Mouse (Mus musculus): ENCODE measurements around the gene Cep295. TPM values are rescaled to one million over a fixed set of nuclear protein-coding genes. Genes with fewer than 3 reads are reported as not detected.

The Cep295 gene
- polyA plus RNA-seq, 1 experiment from 2014 or later, result 24.8 TPM

DNA sequence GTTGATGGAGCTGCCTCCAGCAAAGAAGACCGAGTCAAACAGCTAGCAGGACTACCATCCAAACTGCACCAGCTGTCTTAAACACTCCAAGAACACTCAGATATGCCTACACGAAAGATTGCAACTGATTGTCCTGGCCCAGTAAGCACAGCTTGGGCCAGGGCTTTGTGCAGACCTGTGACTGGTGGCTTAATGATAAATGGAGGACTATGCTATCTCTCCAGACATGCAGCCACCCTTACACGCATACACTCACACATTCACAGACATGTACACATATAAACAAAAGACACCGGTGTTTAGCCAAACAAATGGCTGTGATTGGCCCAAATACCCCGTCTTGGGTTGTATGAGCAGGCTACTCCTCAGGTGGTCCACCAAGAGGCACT lies 77.1 kb downstream of the Cep295 start:
- DNase-seq (ENCODE audit: low spot score) (no peak), ATAC-seq (ENCODE audit: low FRiP score) (peak; percentile 18)
- 0 out of 2 replicates have a peak, but pooled peaks cover 3% of the 10 kb centered on the region for H3K4me1 ChIP-seq (replicated peaks; ENCODE audit: control insufficient read depth, insufficient read depth, low read length)
- H3K9ac ChIP-seq (ENCODE audit: low read depth, low read length), result peak overlapping the region; percentile 97
- H3K27me3 ChIP-seq (ENCODE audit: control insufficient read depth, insufficient read depth, low read length), result no peaks in the 10 kb centered on the region
- 51% methylated on average over 5 of the region's 5 CpGs for WGBS
- peak overlapping the region; percentile 97 for H3K4me3 ChIP-seq (ENCODE audit: low read depth, low read length)
- no peaks in the 10 kb centered on the region for H3K36me3 ChIP-seq (ENCODE audit: control insufficient read depth, insufficient read depth, low read length)
- H3K4me2 ChIP-seq (replicated peaks; ENCODE audit: low read depth, low read length), result peak overlapping the region; percentile 77
- H3K27ac ChIP-seq (ENCODE audit: low read depth, low read length), result no peak overlapping the region
- H3K9me3 ChIP-seq (ENCODE audit: control insufficient read depth, low read length), result no peaks in the 10 kb centered on the region

DNA sequence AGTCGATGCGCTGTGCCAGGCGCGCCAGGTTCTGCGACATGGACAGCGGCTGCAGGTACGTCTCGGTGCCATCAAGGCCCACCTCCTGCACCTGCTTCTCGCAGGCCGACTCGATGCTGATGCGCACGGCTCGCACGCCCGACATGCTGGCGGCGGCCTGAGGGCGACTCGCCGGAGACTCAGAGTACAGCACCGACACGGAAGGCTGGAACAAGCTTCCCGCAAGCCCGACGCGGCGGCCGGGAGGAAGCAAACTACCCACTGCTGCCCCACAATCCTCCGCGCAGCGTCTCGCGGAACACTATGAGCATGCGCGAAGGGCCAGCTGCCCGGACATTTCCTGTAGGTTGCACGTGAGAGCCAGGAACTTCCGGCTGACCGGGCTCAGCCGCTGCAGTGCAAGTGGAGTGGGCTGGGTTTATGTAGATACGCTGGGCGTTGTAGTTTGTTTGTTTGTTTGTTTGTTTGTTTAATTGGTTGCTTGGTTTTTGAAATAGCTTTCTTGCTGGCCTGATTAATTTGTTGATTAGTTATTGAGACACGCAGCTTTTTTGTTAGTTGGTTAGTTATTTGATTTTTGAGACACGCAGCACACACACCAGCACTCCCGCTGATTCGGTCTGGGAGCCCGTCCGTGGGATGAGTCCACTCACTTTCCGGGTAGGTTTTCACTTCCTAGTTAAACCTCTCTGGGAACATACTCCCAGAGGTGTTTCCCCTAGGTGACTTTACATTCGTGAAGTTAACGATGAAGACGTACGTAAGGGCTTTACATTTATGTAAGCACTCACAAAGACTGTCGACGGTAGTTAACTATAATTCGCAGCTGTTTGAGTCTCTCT lies 77.7 kb downstream of the Cep295 start, which contains the start of gene Med17:
Gene Med17 (minus strand): TSS at position 283 of the 842 bp plus-strand sequence.
- 1% methylated on average over 57 of the region's 57 CpGs for WGBS
- DNase-seq (ENCODE audit: low spot score) (peak; percentile 97), ATAC-seq (ENCODE audit: low FRiP score) (peak; percentile 98)
- H3K9ac ChIP-seq (ENCODE audit: low read depth, low read length), result peak within 1 kb of the TSS; percentile 97
- no peaks in the 10 kb centered on the region for H3K9me3 ChIP-seq (ENCODE audit: control insufficient read depth, low read length)
- no peaks in the 10 kb centered on the region for H3K36me3 ChIP-seq (ENCODE audit: control insufficient read depth, insufficient read depth, low read length)
- no peaks in the 10 kb centered on the region for H3K27me3 ChIP-seq (ENCODE audit: control insufficient read depth, insufficient read depth, low read length)
- 0 out of 2 replicates have a peak, but pooled peaks cover 3% of the 10 kb centered on the region for H3K4me1 ChIP-seq (replicated peaks; ENCODE audit: control insufficient read depth, insufficient read depth, low read length)
- peak within 1 kb of the TSS; percentile 97 for H3K4me3 ChIP-seq (ENCODE audit: low read depth, low read length)
- peak within 1 kb of the TSS; percentile 79 for H3K27ac ChIP-seq (ENCODE audit: low read depth, low read length)
- H3K4me2 ChIP-seq (replicated peaks; ENCODE audit: low read depth, low read length), result peak within 1 kb of the TSS; percentile 77

DNA sequence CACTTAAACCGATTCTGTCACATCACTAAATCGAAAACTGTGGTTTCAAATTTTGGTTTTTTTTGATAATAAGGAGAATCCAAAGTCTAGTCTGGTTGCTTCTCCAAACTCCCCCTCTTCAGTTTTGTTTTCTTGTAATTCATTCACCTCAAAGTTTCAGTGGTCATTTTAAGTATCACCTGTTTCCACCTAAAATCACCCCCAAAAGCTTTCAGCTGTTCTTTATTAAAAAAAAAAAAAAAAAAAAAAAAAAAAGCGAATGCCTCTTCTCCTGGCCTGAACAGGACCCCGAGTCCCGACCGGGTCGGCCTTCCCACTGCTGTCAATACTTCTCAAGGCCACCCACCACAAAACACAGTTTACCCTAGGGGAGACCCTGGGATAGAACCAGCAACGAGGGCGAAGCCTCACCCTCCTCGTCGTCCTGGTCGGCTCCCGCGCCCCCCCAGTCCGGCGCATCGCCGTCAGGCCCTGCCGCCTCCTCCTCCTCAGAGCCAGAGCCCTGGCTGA lies 78.4 kb downstream of the Cep295 start:
- Histone ChIP-seq H3K9ac (ENCODE audit: low read depth, low read length) (peak overlapping the region; percentile 97), H3K4me1 (replicated peaks; ENCODE audit: control insufficient read depth, insufficient read depth, low read length) (0 out of 2 replicates have a peak, but pooled peaks cover 3% of the 10 kb centered on the region), H3K36me3 (ENCODE audit: control insufficient read depth, insufficient read depth, low read length) (no peaks in the 10 kb centered on the region), H3K27ac (ENCODE audit: low read depth, low read length) (peak overlapping the region; percentile 79), H3K4me2 (replicated peaks; ENCODE audit: low read depth, low read length) (peak overlapping the region; percentile 42), H3K9me3 (ENCODE audit: control insufficient read depth, low read length) (no peaks in the 10 kb centered on the region), H3K4me3 (ENCODE audit: low read depth, low read length) (peak overlapping the region; percentile 97), H3K27me3 (ENCODE audit: control insufficient read depth, insufficient read depth, low read length) (no peaks in the 10 kb centered on the region)
- DNase-seq (ENCODE audit: low spot score), result no peak
- 10% methylated on average over 19 of the region's 19 CpGs for WGBS
- ATAC-seq (ENCODE audit: low FRiP score), result no peak; the same call in 1 of the 2 replicates

DNA sequence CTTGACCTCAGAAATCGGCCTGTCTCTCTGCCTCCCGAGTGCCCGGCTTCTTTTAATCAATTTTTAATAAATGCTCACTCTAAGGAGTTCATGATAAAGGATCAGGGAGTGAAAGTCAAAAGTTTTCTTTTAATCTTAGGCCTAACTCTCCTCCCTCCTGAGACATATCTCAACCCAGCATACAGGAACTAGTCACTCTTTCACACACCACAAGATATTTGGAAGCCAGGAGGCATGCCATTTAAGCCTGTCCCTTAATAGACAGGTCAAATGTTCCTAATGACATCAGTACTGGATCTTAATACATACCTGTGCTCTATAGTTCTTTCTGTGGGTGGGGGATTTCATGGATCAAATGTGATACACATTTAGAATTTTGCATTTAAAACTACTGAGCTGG lies 79.2 kb downstream of the Cep295 start:
- 93% methylated on average over 3 of the region's 3 CpGs for WGBS
- DNase-seq (ENCODE audit: low spot score) (no peak), ATAC-seq (ENCODE audit: low FRiP score) (no peak)
- Histone ChIP-seq H3K4me2 (replicated peaks; ENCODE audit: low read depth, low read length) (no peak overlapping the region), H3K9ac (ENCODE audit: low read depth, low read length) (no peak overlapping the region), H3K36me3 (ENCODE audit: control insufficient read depth, insufficient read depth, low read length) (0 out of 2 replicates have a peak, but pooled peaks cover 2% of the 10 kb centered on the region), H3K4me1 (replicated peaks; ENCODE audit: control insufficient read depth, insufficient read depth, low read length) (0 out of 2 replicates have a peak, but pooled peaks cover 3% of the 10 kb centered on the region), H3K4me3 (ENCODE audit: low read depth, low read length) (no peak overlapping the region), H3K27me3 (ENCODE audit: control insufficient read depth, insufficient read depth, low read length) (no peaks in the 10 kb centered on the region), H3K9me3 (ENCODE audit: control insufficient read depth, low read length) (no peaks in the 10 kb centered on the region), H3K27ac (ENCODE audit: low read depth, low read length) (no peak overlapping the region)

DNA sequence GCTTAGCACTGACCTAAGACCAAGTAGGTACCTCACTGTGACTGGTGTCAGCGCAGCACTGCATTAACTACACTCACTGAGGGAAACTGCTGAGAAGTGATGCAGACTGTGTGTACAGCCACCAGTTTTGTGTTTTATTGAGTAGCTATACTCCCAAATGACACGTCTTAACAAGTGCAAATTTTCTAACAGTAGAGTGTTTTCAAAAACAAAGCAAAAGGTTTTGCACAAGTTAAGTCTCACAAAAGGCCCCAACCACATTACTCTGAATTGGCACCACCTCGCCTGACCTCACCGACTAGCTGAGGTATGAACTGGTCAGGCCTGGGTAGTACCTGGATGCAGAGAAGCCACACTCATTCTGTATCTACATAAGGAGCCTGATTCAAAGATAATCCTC lies 80.7 kb downstream of the Cep295 start:
- Histone ChIP-seq H3K4me3 (ENCODE audit: low read depth, low read length) (no peak overlapping the region), H3K9me3 (ENCODE audit: control insufficient read depth, low read length) (no peaks in the 10 kb centered on the region), H3K36me3 (ENCODE audit: control insufficient read depth, insufficient read depth, low read length) (peaks cover 7% of the 10 kb centered on the region; the same call in 1 of the 2 replicates), H3K4me2 (replicated peaks; ENCODE audit: low read depth, low read length) (no peak overlapping the region), H3K27ac (ENCODE audit: low read depth, low read length) (no peak overlapping the region), H3K9ac (ENCODE audit: low read depth, low read length) (no peak overlapping the region), H3K4me1 (replicated peaks; ENCODE audit: control insufficient read depth, insufficient read depth, low read length) (0 out of 2 replicates have a peak, but pooled peaks cover 3% of the 10 kb centered on the region), H3K27me3 (ENCODE audit: control insufficient read depth, insufficient read depth, low read length) (no peaks in the 10 kb centered on the region)
- ATAC-seq (ENCODE audit: low FRiP score) (no peak), DNase-seq (ENCODE audit: low spot score) (no peak)
- 95% methylated on average over 4 of the region's 4 CpGs for WGBS

DNA sequence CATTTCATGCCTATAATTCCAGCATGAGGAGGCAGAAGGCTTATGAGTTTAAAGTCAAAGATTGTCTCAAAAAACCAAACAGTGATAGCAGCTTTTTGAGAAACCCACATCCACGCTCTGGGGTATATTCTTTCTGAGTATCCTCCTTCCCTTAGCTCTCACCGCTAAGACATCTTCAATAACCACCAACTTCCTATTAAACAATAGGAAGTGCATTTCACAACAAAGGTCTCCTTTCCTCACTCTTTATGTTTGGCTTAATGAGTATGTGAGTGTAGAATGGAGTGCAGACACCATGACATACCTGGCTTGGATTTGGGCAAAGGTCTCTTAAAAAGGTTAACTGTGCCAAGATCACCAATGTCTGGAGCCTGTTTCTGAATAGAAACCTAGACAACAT lies 83.6 kb downstream of the Cep295 start:
- H3K27ac ChIP-seq (ENCODE audit: low read depth, low read length), result no peak overlapping the region
- H3K9ac ChIP-seq (ENCODE audit: low read depth, low read length), result no peak overlapping the region
- 92% methylated on average over 2 of the region's 2 CpGs for WGBS
- ATAC-seq (ENCODE audit: low FRiP score) (no peak), DNase-seq (ENCODE audit: low spot score) (no peak)
- no peak overlapping the region for H3K4me3 ChIP-seq (ENCODE audit: low read depth, low read length)
- H3K9me3 ChIP-seq (ENCODE audit: control insufficient read depth, low read length), result no peaks in the 10 kb centered on the region
- no peak overlapping the region for H3K4me2 ChIP-seq (replicated peaks; ENCODE audit: low read depth, low read length)
- no peaks in the 10 kb centered on the region for H3K4me1 ChIP-seq (replicated peaks; ENCODE audit: control insufficient read depth, insufficient read depth, low read length)
- no peaks in the 10 kb centered on the region for H3K27me3 ChIP-seq (ENCODE audit: control insufficient read depth, insufficient read depth, low read length)
- H3K36me3 ChIP-seq (ENCODE audit: control insufficient read depth, insufficient read depth, low read length), result peaks cover 7% of the 10 kb centered on the region; the same call in 1 of the 2 replicates

Other genes starting within 250 kb of the Cep295 start
- gene Hephl1, start 245.7 kb downstream of the Cep295 start, polyA plus RNA-seq (2014; fragmentation: Nextera tagmentation; extraction: Ambion mirVana), result not detected in 2 replicates
- gene Vstm5, start 118.7 kb downstream of the Cep295 start, polyA plus RNA-seq (2014; fragmentation: Nextera tagmentation; extraction: Ambion mirVana), result 1.8 and 2.1 TPM in 2 replicates
- 37.3 and 41.2 TPM in 2 replicates for gene Med17, start 77.9 kb downstream of the Cep295 start, polyA plus RNA-seq (2014; fragmentation: Nextera tagmentation; extraction: Ambion mirVana)
- gene Taf1d, start 51.6 kb downstream of the Cep295 start, polyA plus RNA-seq (2014; fragmentation: Nextera tagmentation; extraction: Ambion mirVana), result 56.3 and 64.0 TPM in 2 replicates
- 7.0 and 8.0 TPM in 2 replicates for gene 4931406C07Rik, start 51.3 kb downstream of the Cep295 start, polyA plus RNA-seq (2014; fragmentation: Nextera tagmentation; extraction: Ambion mirVana)
- 2.0 and 2.8 TPM in 2 replicates for gene Smco4, start 135.6 kb upstream of the Cep295 start, polyA plus RNA-seq (2014; fragmentation: Nextera tagmentation; extraction: Ambion mirVana)